19 mouse cellular contexts compared by ENCODE assay signal in the genomic region with DNA sequence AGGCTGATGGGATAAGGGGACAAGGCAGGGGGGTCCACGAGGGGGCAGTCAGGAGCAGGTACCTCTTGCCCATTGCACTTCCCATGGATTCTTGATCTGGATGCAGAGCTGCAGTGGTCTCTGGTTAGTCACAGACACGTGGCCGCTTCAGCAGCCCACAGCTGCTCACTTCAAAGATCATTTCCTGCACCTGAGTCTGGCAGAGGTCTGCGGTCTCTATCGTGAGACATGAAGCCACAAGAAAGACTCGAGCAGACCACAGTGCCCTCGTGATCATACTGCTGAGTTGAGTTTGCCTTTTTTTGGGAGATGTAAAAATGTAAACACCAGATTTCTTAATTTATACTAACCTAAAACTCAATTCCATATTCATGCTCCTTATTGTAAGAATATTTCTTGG. TPM values are rescaled to one million over a fixed set of nuclear protein-coding genes. Genes with fewer than 3 reads are reported as not detected.
DNase-seq lines count a peak whose midpoint lies in the region; ATAC-seq lines count a peak whose summit lies in the region.
"Had no signal": no experiment of that assay in that cellular context is flagged by ENCODE, and none has a peak within 500 bp of the region (broad histone marks: within the 10 kb centered on the region; RNA-seq: fewer than 3 reads in every experiment).

No protein-coding gene starts in this region.

- peak; percentile 20 to 29 for DNase-seq in spleen, postnatal 36 days (ENCODE audit: low spot score in 2 of 2)
- no peak for DNase-seq in spleen, adult 18-20 months
- peak; percentile 68 for DNase-seq in thymus, postnatal 4 days
- DNase-seq in testis, postnatal 14 days (ENCODE audit: low spot score) = no peak
- no peak for DNase-seq in left cerebral cortex, adult 18-20 months (ENCODE audit: low spot score in 2 of 2)
- DNase-seq in layer of hippocampus, postnatal 14 days (ENCODE audit: low spot score in 2 of 2) = no peak
- DNase-seq: adrenal gland, postnatal 14 days; cerebellum, adult 2 months; embryo, embryonic 11 days; heart, postnatal 36 days; kidney, adult 2 months; kidney, postnatal 36 days; layer of hippocampus, adult 9-11 months; lung, adult 18-20 months; lung, postnatal 36 days; right cerebral cortex, adult 18-20 months had no signal

- peak; percentile 61 for ATAC-seq in granulocyte monocyte progenitor cell, adult 5-6 weeks (replicated peaks; ENCODE audit: poor library complexity, severe bottlenecking)
- peak; percentile 25; the same call in 1 of the 2 replicates for ATAC-seq in neutrophil, adult 5-6 weeks (ENCODE audit: extremely low read depth, insufficient number of reproducible peaks, low FRiP score, poor library complexity, severe bottlenecking)
- ATAC-seq: hindbrain, postnatal 0 days had no signal

RNA-seq across cellular contexts. Expression of a gene that starts 34.1 kb away (rescaled TPM):
- total RNA-seq in granulocyte monocyte progenitor cell, adult 5-6 weeks (2014; fragmentation: Nextera tagmentation) = not detected in 2 replicates
- total RNA-seq in granulocyte monocyte progenitor cell, adult 5-6 weeks (2017) = not detected in 2 replicates
- not detected in 2 replicates for total RNA-seq in neutrophil, adult 5-6 weeks (2017)
- 1 to 10 TPM in 1 of 2 experiments, under 1 TPM in 1; 1.00 to 1.8 TPM for total RNA-seq in left cerebral cortex, adult 18-20 months (2021)
- 1 to 10 TPM; 4.9 to 7.4 TPM for total RNA-seq in layer of hippocampus, postnatal 14 days (2021)

Comparison
In these comparisons a context has a peak if more than half of its experiments do, and no peak if none do; other contexts are left out.
1. DNase-seq: peak in spleen, postnatal 36 days (2 of 2) and thymus, postnatal 4 days (single experiment); none in spleen, adult 18-20 months (0 of 2), testis, postnatal 14 days (single experiment), left cerebral cortex, adult 18-20 months (0 of 2) and layer of hippocampus, postnatal 14 days (0 of 2).